Comparison of ENCODE assay signal across 16 mouse cellular contexts in genomic region chrX:42700291-42700690, GRCm38 (mm10).
"Had no signal": no experiment of that assay in that cellular context is flagged by ENCODE, and none has a peak within 500 bp of the region (broad histone marks: within the 10 kb centered on the region; RNA-seq: fewer than 3 reads in every experiment).

No protein-coding gene starts in this region.

- H3K9ac ChIP-seq: liver, embryonic 13.5 days; liver, embryonic 15.5 days; liver, postnatal 0 days; lung, embryonic 15.5 days; midbrain, embryonic 12.5 days; neural tube, embryonic 13.5 days; neural tube, embryonic 15.5 days had no signal

- H3K27ac ChIP-seq: liver, embryonic 13.5 days; liver, embryonic 15.5 days; lung, embryonic 15.5 days; midbrain, embryonic 10.5 days; midbrain, embryonic 12.5 days; neural tube, embryonic 13.5 days; neural tube, embryonic 15.5 days had no signal

- H3K4me3 ChIP-seq: liver, embryonic 13.5 days; liver, embryonic 15.5 days; lung, embryonic 15.5 days; midbrain, embryonic 10.5 days; midbrain, embryonic 12.5 days; myocyte; neural tube, embryonic 13.5 days; neural tube, embryonic 15.5 days had no signal

- H3K4me1 ChIP-seq: liver, embryonic 13.5 days; liver, embryonic 15.5 days; lung, embryonic 15.5 days; midbrain, embryonic 10.5 days; midbrain, embryonic 12.5 days; neural tube, embryonic 13.5 days; neural tube, embryonic 15.5 days had no signal

- H3K27me3 ChIP-seq: liver, embryonic 13.5 days; liver, embryonic 15.5 days; lung, embryonic 15.5 days; midbrain, embryonic 12.5 days; neural tube, embryonic 13.5 days; neural tube, embryonic 15.5 days had no signal

- H3K4me2 ChIP-seq: liver, embryonic 11.5 days; liver, embryonic 13.5 days; liver, embryonic 15.5 days; lung, embryonic 15.5 days; midbrain, embryonic 12.5 days; neural tube, embryonic 13.5 days; neural tube, embryonic 15.5 days had no signal

- DNase-seq: liver, embryonic 13.5 days; liver, postnatal 0 days; midbrain, embryonic 14.5 days; right cerebral cortex, postnatal 14 days; thymus, adult 18-20 months; thymus, postnatal 14 days; thymus, postnatal 36 days had no signal

- H3K36me3 ChIP-seq: liver, embryonic 13.5 days; liver, embryonic 15.5 days; lung, embryonic 15.5 days; midbrain, embryonic 10.5 days; midbrain, embryonic 12.5 days; neural tube, embryonic 13.5 days; neural tube, embryonic 15.5 days had no signal

- ATAC-seq: liver, postnatal 0 days; midbrain, embryonic 16.5 days had no signal

- H3K9me3 ChIP-seq: liver, embryonic 13.5 days; liver, embryonic 15.5 days; lung, embryonic 15.5 days; midbrain, embryonic 10.5 days; midbrain, embryonic 12.5 days; neural tube, embryonic 13.5 days; neural tube, embryonic 15.5 days had no signal
